Mouse (Mus musculus) stomach, postnatal 0 days (tissue): ENCODE measurements around the gene Pank3. TPM values are rescaled to one million over a fixed set of nuclear protein-coding genes. Genes with fewer than 3 reads are reported as not detected.
A peak's percentile ranks its signal among the peaks of the same experiment; 100 is the strongest.

ENCODE experiments used
- ATAC-seq: fragments of 200-750 bp; cut with Nextera tagmentation; 2 replicates; pipeline ENCODE4 v1.8.0; 2017; ENCODE audit not compliant: low FRiP score, low TSS enrichment
- DNase-seq: peaks from one replicate; pipeline ENCODE4 v3.0.0-alpha.2; 2016; ENCODE audit warnings: low spot score
- H3K27ac ChIP-seq: fragments of 300-500 bp; sonication (generic); replicated peaks from 2 replicates; pipeline ENCODE4 v1.5.1; 2014; ENCODE audit warnings: mild to moderate bottlenecking, control low read depth
- H3K27me3 ChIP-seq: fragments of 300-500 bp; sonication (generic); 2 replicates; pipeline ENCODE4 v1.6.1; 2014; ENCODE audit warnings: low read length; ENCODE audit not compliant: control insufficient read depth, insufficient read depth
- H3K36me3 ChIP-seq: fragments of 300-500 bp; sonication (generic); 2 replicates; pipeline ENCODE4 v1.6.1; 2014; ENCODE audit warnings: low read length, mixed read lengths; ENCODE audit not compliant: control insufficient read depth, insufficient read depth
- H3K4me1 ChIP-seq: fragments of 300-500 bp; sonication (generic); replicated peaks from 2 replicates; pipeline ENCODE4 v1.6.1; 2014; ENCODE audit warnings: antibody characterized with exemption; ENCODE audit not compliant: control insufficient read depth, insufficient read depth
- H3K4me2 ChIP-seq: fragments of 300-500 bp; sonication (generic); replicated peaks from 2 replicates; pipeline ENCODE4 v1.6.1; 2014; ENCODE audit warnings: low read depth, mild to moderate bottlenecking, control low read depth, moderate library complexity
- H3K4me3 ChIP-seq: fragments of 300-500 bp; sonication (generic); 2 replicates; pipeline ENCODE4 v1.5.1; 2014; ENCODE audit warnings: low read depth, low read length, control low read depth
- H3K9ac ChIP-seq: fragments of 300-500 bp; sonication (generic); 2 replicates; pipeline ENCODE4 v1.6.1; 2014; ENCODE audit warnings: mild to moderate bottlenecking, low read length, control low read depth, mixed read lengths
- H3K9me3 ChIP-seq: fragments of 300-500 bp; sonication (generic); 2 replicates; pipeline ENCODE4 v1.6.1; 2016; ENCODE audit warnings: low read length; ENCODE audit not compliant: control insufficient read depth
- CTCF ChIP-seq: IDR thresholded peaks from 2 replicates; pipeline ENCODE4 v1.5.1; 2016; ENCODE audit warnings: antibody characterized with exemption, low read depth, mild to moderate bottlenecking, moderate library complexity
- EP300 ChIP-seq: optimal IDR thresholded peaks from 2 replicates; pipeline ENCODE3; 2016; ENCODE audit warnings: antibody characterized with exemption
- whole genome bisulfite sequencing: fragments of 180-500 bp; shearing (Covaris S2); extraction: QIAGEN DNeasy Blood & Tissue Kit; methylation state at CpG from one replicate; pipeline ENCODE4 v1.1.7; 2014; 5-methylcytosine and 5-hydroxymethylcytosine counted together
- polyA plus RNA-seq: library from polyadenylated mRNA; unstranded; fragments of >200 nt; fragmentation: Nextera tagmentation; extraction: Ambion mirVana; gene quantifications from 2 replicates; pipeline ENCODE4 v1.2.1, GENCODE M21; 2015

Gene Pank3
- polyA plus RNA-seq, 1 experiment from 2014 or later, result 10.4 TPM

- H3K27ac ChIP-seq, result no peak overlapping the region
- H3K4me1 ChIP-seq, result no peaks in the 10 kb centered on the region
- DNase-seq (no peak), ATAC-seq (no peak)
- no peaks in the 10 kb centered on the region for H3K27me3 ChIP-seq
- H3K36me3 ChIP-seq, result no peaks in the 10 kb centered on the region
- H3K4me3 ChIP-seq, result no peak overlapping the region
- TF ChIP-seq CTCF (peak; percentile 50), EP300 (no peak)
- WGBS, result 66% methylated on average over 2 of the region's 2 CpGs
- no peaks in the 10 kb centered on the region for H3K9me3 ChIP-seq
- H3K9ac ChIP-seq, result no peak overlapping the region
- H3K4me2 ChIP-seq, result no peak overlapping the region
Observed at GRCm38 (mm10) chr11:35736817-35737216, 32.5 kb upstream of the Pank3 start.

- no peaks in the 10 kb centered on the region for H3K27me3 ChIP-seq
- TF ChIP-seq CTCF, result no peak
- TF ChIP-seq EP300, result no peak
- H3K9ac ChIP-seq, result no peak overlapping the region
- H3K36me3 ChIP-seq, result no peaks in the 10 kb centered on the region
- no peak overlapping the region for H3K4me2 ChIP-seq
- H3K9me3 ChIP-seq, result no peaks in the 10 kb centered on the region
- ATAC-seq (0 out of 2 replicates have a peak, but pooled peaks have one; percentile 40), DNase-seq (no peak)
- 64% methylated on average over 2 of the region's 2 CpGs for WGBS
- H3K27ac ChIP-seq, result 0 out of 2 replicates have a peak overlapping the region, but pooled peaks have one; percentile 13
- H3K4me1 ChIP-seq, result no peaks in the 10 kb centered on the region
- no peak overlapping the region for H3K4me3 ChIP-seq
Observed at GRCm38 (mm10) chr11:35737262-35737661, 32.0 kb upstream of the Pank3 start.

- Histone ChIP-seq H3K9ac (no peak overlapping the region), H3K4me2 (no peak overlapping the region), H3K9me3 (no peaks in the 10 kb centered on the region), H3K36me3 (no peaks in the 10 kb centered on the region), H3K27ac (0 out of 2 replicates have a peak overlapping the region, but pooled peaks have one; percentile 13), H3K27me3 (no peaks in the 10 kb centered on the region), H3K4me1 (no peaks in the 10 kb centered on the region), H3K4me3 (no peak overlapping the region)
- TF ChIP-seq CTCF, result no peak
- peak; percentile 69 for TF ChIP-seq EP300
- no peak for DNase-seq
- no peak for ATAC-seq
- 69% methylated on average over 3 of the region's 3 CpGs for WGBS
Observed at GRCm38 (mm10) chr11:35738102-35738501, 31.2 kb upstream of the Pank3 start.

- Histone ChIP-seq H3K27me3 (no peaks in the 10 kb centered on the region), H3K4me1 (no peaks in the 10 kb centered on the region), H3K27ac (no peak overlapping the region), H3K36me3 (no peaks in the 10 kb centered on the region), H3K4me2 (no peak overlapping the region), H3K4me3 (no peak overlapping the region), H3K9me3 (no peaks in the 10 kb centered on the region), H3K9ac (no peak overlapping the region)
- DNase-seq (no peak), ATAC-seq (no peak)
- TF ChIP-seq EP300, result no peak
- no peak for TF ChIP-seq CTCF
- 86% methylated on average over 6 of the region's 6 CpGs for WGBS
Observed at GRCm38 (mm10) chr11:35743586-35743985, 25.7 kb upstream of the Pank3 start.

- no peaks in the 10 kb centered on the region for H3K36me3 ChIP-seq
- H3K4me3 ChIP-seq, result no peak overlapping the region
- no peak for TF ChIP-seq EP300
- TF ChIP-seq CTCF, result no peak
- ATAC-seq (no peak), DNase-seq (no peak)
- H3K27ac ChIP-seq, result no peak overlapping the region
- H3K9ac ChIP-seq, result no peak overlapping the region
- H3K27me3 ChIP-seq, result no peaks in the 10 kb centered on the region
- H3K9me3 ChIP-seq, result no peaks in the 10 kb centered on the region
- H3K4me1 ChIP-seq, result no peaks in the 10 kb centered on the region
- no peak overlapping the region for H3K4me2 ChIP-seq
- WGBS, result 88% methylated on average over 6 of the region's 6 CpGs
Observed at GRCm38 (mm10) chr11:35744571-35744970, 24.7 kb upstream of the Pank3 start.

- no peak overlapping the region for H3K4me2 ChIP-seq
- 37% methylated on average over 8 of the region's 8 CpGs for WGBS
- no peaks in the 10 kb centered on the region for H3K4me1 ChIP-seq
- H3K9ac ChIP-seq, result no peak overlapping the region
- no peaks in the 10 kb centered on the region for H3K27me3 ChIP-seq
- TF ChIP-seq CTCF (no peak), EP300 (peak; percentile 93)
- H3K27ac ChIP-seq, result peak overlapping the region; percentile 76
- peak; percentile 97 for ATAC-seq
- peak; percentile 75 for DNase-seq
- H3K36me3 ChIP-seq, result no peaks in the 10 kb centered on the region
- no peak overlapping the region for H3K4me3 ChIP-seq
- no peaks in the 10 kb centered on the region for H3K9me3 ChIP-seq
Observed at GRCm38 (mm10) chr11:35750578-35750977, 18.7 kb upstream of the Pank3 start.
